Mouse (Mus musculus): ENCODE results near the gene Osbpl8. TPM values are rescaled to one million over a fixed set of nuclear protein-coding genes. Genes with fewer than 3 reads are reported as not detected.
A peak's percentile ranks its signal among the peaks of the same experiment; 100 is the strongest.

The Osbpl8 gene
- polyA plus RNA-seq (2016; fragmentation: Nextera tagmentation; extraction: Ambion mirVana), result 9.3 and 9.4 TPM in 2 replicates

DNA sequence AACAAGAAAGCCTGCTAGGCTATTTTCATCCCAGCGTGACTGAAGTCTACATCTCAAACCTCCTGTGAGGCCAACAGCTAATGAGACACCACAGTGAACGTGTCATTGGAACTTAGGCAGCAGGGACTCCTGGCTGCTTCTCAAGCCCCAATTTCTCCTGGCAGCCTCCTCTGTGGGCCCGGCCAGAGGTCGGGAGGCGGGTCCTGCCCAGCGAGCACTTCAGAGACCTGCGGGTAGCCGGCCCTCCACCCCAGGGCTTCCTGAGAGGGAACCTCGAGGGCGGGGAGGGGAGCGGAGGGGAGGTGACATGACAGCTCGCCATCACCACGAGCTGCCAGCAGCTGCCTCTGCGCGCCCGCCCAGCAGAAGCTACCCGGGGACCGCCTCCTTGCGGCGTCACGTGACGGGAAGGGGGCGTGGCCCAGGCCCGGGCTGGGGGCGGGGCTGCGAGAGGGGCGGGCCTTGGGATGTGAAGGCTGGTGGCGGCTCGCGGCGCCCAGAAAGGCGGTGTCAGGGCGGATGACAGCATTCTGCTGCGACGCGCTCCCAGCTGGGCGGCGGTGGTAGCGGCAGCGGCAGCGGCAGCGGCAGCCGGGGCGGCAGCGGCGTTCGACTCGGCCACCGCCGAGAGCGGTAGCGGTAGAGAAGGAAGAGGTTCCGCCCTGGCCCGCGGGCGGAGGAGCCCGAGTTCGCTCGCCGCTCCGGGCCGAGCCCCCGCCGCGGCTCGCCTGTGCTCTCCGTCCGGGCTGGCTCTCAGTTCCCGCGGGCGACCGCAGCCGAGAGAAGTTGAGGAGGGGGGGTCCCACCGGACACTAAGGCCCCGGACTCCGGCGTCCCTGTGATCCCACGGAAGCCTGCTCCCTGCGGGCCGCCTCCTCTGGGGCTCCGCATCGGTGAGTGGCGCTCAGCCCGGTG, at the start of gene Osbpl8:
Gene Osbpl8 (plus strand): TSS at position 449 of the 915 bp plus-strand sequence.
- DNase-seq (ENCODE audit: low spot score), result peak; percentile 100
- Histone ChIP-seq H3K9me3 (no peaks in the 10 kb centered on the region), H3K27ac (replicated peaks) (peak within 1 kb of the TSS; percentile 93), H3K27me3 (replicated peaks; ENCODE audit: low read depth, poor library complexity, severe bottlenecking) (no peaks in the 10 kb centered on the region), H3K4me1 (peaks cover 17% of the 10 kb centered on the region), H3K4me3 (peak within 1 kb of the TSS; percentile 98), H3K36me3 (replicated peaks) (no peaks in the 10 kb centered on the region)
- under 1% methylated on average over 84 of the region's 84 CpGs for WGBS

DNA sequence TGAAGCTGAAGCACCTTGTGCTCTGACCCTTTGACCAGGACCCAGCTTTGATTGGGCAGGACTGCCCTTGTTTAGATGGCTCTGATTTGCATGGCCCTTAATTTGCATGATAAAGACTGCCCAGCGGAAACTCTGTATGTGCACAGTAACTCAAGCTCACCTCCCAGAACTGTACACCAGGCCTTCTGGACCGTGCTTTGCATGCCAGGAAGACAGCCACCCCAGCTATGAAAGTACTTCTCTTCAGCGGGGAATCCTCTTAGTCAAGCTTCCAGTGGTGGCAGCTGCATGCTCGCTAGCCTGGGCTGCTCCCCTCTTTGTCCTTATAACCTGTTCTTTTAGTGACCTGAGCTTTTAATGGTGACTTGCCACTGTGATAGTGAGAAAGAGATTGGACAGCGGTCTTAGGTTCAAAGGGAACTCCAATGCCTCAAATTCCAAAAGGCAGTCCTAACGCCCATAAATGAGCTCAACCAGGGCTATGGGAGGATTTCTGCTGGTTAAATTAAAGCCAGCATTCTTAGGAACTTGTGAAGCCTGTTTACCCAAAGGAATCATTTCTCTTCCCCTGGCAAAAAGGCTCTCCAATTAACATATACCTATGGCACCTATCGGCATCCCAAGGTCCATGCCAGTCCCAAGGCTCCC, 47.2 kb upstream of the Osbpl8 start:
- H3K4me3 ChIP-seq, result no peak overlapping the region
- H3K27me3 ChIP-seq (replicated peaks; ENCODE audit: low read depth, poor library complexity, severe bottlenecking), result no peaks in the 10 kb centered on the region
- no peak for DNase-seq (ENCODE audit: low spot score)
- H3K4me1 ChIP-seq, result peaks cover 4% of the 10 kb centered on the region; the same call in 1 of the 2 replicates
- no peaks in the 10 kb centered on the region for H3K9me3 ChIP-seq
- no peak overlapping the region for H3K27ac ChIP-seq (replicated peaks)
- H3K36me3 ChIP-seq (replicated peaks), result no peaks in the 10 kb centered on the region
- WGBS, result 61% methylated on average over 7 of the region's 7 CpGs

DNA sequence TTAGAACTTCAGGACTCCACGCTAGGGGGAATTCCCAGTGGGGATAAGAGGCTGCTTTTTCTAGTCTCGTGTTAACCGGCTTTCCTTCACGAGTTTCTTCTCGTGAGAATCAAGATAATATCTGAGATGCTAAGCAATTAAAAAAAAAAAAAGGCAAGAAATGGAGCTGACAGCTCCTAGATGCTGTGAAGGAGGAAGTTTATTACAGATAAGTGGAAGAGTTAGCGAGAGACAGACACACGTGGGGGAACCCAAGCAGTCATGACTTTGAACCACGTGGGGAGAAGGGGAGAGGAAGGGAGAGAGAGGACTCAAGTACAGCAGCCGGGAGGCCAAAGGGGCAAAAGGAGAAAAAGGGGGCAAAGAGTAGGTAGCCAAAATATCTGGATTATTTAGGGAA, 46.3 kb upstream of the Osbpl8 start:
- Histone ChIP-seq H3K4me1 (peaks cover 4% of the 10 kb centered on the region; the same call in 1 of the 2 replicates), H3K27ac (replicated peaks) (no peak overlapping the region), H3K9me3 (no peaks in the 10 kb centered on the region), H3K4me3 (no peak overlapping the region), H3K36me3 (replicated peaks) (no peaks in the 10 kb centered on the region), H3K27me3 (replicated peaks; ENCODE audit: low read depth, poor library complexity, severe bottlenecking) (no peaks in the 10 kb centered on the region)
- 83% methylated on average over 9 of the region's 9 CpGs for WGBS
- no peak for DNase-seq (ENCODE audit: low spot score)

DNA sequence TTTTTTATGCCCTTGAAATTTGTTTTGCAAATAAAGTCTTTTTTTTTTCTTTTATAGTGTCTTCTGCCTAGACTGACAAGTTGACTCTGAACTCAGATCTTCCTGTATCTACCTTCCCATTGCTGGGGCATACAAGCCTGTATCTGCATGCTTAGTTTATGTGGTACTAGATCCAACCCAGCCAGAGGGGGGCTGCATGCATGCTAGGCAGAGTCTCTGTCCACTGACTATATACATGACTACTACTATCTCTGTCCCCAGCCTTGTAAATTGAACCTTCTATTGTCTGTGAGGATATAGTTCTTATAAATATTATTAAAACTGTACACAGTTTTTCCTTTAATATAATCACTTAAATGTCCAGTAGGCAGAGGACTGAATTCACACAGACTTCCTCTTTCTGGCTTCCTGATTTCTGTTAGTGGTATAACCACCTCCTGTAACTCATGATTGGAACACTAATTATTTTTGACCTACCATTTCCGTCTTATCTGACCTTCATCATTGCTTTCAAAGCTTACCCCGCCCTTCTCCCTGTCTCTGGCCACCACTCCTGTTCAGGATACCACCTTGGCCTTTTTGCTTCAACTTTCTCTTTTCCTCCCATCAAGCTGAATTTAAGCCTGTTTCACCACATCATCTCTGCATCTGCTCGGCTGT, 45.4 kb upstream of the Osbpl8 start:
- 61% methylated on average over 3 of the region's 3 CpGs for WGBS
- DNase-seq (ENCODE audit: low spot score), result no peak
- no peaks in the 10 kb centered on the region for H3K27me3 ChIP-seq (replicated peaks; ENCODE audit: low read depth, poor library complexity, severe bottlenecking)
- H3K4me3 ChIP-seq, result no peak overlapping the region
- H3K4me1 ChIP-seq, result peaks cover 4% of the 10 kb centered on the region; the same call in 1 of the 2 replicates
- no peaks in the 10 kb centered on the region for H3K9me3 ChIP-seq
- no peaks in the 10 kb centered on the region for H3K36me3 ChIP-seq (replicated peaks)
- H3K27ac ChIP-seq (replicated peaks), result no peak overlapping the region

DNA sequence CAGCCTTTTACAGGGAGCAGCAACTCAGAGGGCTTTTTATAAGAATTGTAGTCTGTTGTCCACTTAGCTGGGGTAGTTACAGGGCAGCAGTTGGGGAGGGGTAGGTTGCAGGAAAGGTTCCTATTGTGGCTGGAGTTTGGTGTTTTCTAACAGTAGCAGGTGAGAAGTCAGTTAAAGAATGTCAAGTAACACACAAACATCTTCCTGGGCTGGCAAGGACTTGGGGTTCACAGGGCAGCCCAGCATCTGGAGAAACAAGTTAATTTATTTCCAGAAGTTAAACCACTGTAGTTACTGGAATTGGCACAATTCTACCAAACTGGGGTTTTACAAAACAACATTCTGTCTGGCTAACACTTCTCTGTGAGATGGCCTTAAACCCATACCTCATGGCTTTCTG, 44.8 kb upstream of the Osbpl8 start:
- Histone ChIP-seq H3K4me1 (peaks cover 5% of the 10 kb centered on the region; the same call in 1 of the 2 replicates), H3K27me3 (replicated peaks; ENCODE audit: low read depth, poor library complexity, severe bottlenecking) (no peaks in the 10 kb centered on the region), H3K4me3 (no peak overlapping the region), H3K27ac (replicated peaks) (no peak overlapping the region), H3K9me3 (no peaks in the 10 kb centered on the region), H3K36me3 (replicated peaks) (no peaks in the 10 kb centered on the region)
- DNase-seq (ENCODE audit: low spot score), result no peak

DNA sequence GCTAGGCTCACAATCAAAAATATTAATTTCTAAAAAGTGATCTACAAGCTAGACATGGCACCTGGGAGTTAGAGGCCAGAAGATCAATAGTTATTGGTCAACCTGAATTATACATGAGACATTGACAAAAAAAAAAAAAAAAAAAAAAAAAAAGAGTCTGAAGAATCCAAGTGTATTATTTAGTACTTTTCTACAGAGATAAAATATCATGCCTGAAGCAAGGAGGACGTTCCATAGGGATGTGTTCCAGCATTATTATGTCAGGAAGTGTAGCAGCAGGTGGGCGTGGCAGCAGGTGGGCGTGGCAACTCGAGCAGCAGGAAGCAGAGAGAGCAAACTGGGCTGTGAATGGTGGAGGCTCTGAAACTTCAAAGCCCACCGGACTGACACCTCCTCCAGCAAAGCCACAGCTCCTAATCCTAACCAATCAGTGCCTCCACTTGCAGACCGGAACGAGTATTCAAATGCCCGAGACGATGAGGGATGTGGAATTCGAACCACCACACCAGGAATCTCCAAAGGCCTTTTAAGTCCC, 41.6 kb upstream of the Osbpl8 start:
- Histone ChIP-seq H3K4me3 (no peak overlapping the region), H3K27me3 (replicated peaks; ENCODE audit: low read depth, poor library complexity, severe bottlenecking) (no peaks in the 10 kb centered on the region), H3K36me3 (replicated peaks) (no peaks in the 10 kb centered on the region), H3K9me3 (no peaks in the 10 kb centered on the region), H3K27ac (replicated peaks) (no peak overlapping the region), H3K4me1 (0 out of 2 replicates have a peak, but pooled peaks cover 3% of the 10 kb centered on the region)
- WGBS, result 78% methylated on average over 10 of the region's 10 CpGs
- no peak for DNase-seq (ENCODE audit: low spot score)

DNA sequence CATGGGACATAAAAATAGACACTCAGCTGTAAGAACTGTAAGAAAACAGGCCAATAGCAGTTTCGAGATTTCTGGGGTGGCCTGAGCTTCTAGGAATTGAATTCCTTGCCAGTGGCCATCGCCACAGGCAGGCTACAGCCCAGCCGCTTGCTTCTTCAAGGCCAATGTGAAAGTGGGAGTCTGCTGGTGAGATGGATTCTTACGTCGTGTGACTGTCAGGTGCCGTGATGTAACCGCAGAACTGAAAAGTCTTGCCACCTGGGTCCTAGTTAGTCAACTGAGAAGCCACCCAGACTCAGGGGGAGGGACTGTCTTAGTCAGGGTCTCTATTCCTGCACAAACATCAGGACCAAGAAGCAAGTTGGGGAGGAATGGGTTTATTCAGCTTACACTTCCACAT, 40.4 kb upstream of the Osbpl8 start:
- H3K27ac ChIP-seq (replicated peaks), result no peak overlapping the region
- H3K27me3 ChIP-seq (replicated peaks; ENCODE audit: low read depth, poor library complexity, severe bottlenecking), result no peaks in the 10 kb centered on the region
- no peaks in the 10 kb centered on the region for H3K9me3 ChIP-seq
- no peaks in the 10 kb centered on the region for H3K36me3 ChIP-seq (replicated peaks)
- H3K4me3 ChIP-seq, result no peak overlapping the region
- DNase-seq (ENCODE audit: low spot score), result no peak
- 0 out of 2 replicates have a peak, but pooled peaks cover 3% of the 10 kb centered on the region for H3K4me1 ChIP-seq
- WGBS, result 91% methylated on average over 7 of the region's 7 CpGs

DNA sequence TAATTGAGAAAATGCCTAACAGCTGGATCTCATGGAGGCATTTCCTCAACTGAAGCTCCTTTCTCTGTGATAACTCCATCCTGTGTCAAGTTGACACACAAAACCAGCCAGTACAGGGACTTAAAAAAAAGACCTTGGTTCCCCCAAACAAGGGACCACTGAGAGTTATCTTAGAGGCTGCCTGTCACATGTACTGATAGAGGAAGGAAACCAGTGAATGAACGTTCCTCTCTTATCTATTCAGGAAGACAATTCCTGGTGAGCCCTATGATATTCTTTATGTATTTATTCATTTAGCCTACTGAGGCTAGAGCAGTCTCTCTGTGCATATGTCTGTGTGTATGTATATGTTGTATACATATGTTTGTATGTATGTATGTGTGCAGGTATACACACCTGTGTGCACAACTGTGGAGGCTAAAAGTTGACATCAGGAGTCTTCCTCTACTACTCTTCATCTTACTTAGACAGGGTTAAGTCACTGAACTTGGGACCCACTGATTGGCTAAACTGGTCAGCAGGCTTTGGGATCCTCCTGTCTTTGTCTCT, 39.7 kb upstream of the Osbpl8 start:
- Histone ChIP-seq H3K27me3 (replicated peaks; ENCODE audit: low read depth, poor library complexity, severe bottlenecking) (no peaks in the 10 kb centered on the region), H3K4me1 (0 out of 2 replicates have a peak, but pooled peaks cover 3% of the 10 kb centered on the region), H3K27ac (replicated peaks) (no peak overlapping the region), H3K36me3 (replicated peaks) (no peaks in the 10 kb centered on the region), H3K9me3 (no peaks in the 10 kb centered on the region), H3K4me3 (no peak overlapping the region)
- 66% methylated on average over 1 of the region's 1 CpGs for WGBS
- DNase-seq (ENCODE audit: low spot score), result no peak

DNA sequence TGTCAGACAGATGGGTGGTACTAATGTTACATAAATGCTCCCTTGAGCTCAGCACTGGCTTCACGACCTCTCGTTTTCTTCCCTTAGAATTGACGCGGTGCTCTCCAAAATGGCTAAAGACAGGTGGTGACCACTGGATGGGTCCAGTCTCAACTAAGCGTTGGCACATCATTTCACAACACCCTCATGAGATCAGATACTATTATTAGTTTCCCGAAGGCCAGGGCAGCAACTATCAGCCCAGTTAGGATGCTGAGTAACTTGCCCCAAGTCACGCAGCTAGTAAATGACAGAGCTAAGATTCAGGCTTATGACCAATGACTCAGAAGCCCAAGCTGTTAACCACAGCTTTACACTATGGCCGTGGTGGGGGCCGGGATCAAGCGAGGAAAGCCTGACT, 37.2 kb upstream of the Osbpl8 start:
- no peak overlapping the region for H3K4me3 ChIP-seq
- no peak for DNase-seq (ENCODE audit: low spot score)
- no peaks in the 10 kb centered on the region for H3K36me3 ChIP-seq (replicated peaks)
- 86% methylated on average over 10 of the region's 10 CpGs for WGBS
- no peaks in the 10 kb centered on the region for H3K27me3 ChIP-seq (replicated peaks; ENCODE audit: low read depth, poor library complexity, severe bottlenecking)
- no peaks in the 10 kb centered on the region for H3K9me3 ChIP-seq
- no peak overlapping the region for H3K27ac ChIP-seq (replicated peaks)
- H3K4me1 ChIP-seq, result 0 out of 2 replicates have a peak, but pooled peaks cover 3% of the 10 kb centered on the region

DNA sequence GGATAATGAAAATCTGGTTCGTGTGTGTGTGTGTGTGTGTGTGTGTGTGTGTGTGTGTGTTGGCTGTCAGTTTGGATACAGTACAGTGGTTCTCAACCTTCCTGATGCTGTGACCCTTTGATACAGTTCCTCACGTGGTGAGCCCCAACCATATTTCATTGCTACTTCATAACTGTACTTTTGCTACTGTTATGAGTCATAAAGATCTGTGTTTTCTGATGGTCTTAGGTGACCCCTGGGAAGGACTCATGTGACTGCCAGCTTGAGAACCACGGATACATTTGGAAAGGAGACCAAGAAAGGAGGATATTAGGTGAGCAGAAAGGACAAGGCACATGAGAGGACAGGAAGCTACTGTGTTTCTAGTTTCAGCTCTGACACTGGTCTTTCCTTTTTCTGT, 36.1 kb upstream of the Osbpl8 start:
- Histone ChIP-seq H3K36me3 (replicated peaks) (no peaks in the 10 kb centered on the region), H3K4me3 (no peak overlapping the region)
- 83% methylated on average over 3 of the region's 3 CpGs for WGBS

DNA sequence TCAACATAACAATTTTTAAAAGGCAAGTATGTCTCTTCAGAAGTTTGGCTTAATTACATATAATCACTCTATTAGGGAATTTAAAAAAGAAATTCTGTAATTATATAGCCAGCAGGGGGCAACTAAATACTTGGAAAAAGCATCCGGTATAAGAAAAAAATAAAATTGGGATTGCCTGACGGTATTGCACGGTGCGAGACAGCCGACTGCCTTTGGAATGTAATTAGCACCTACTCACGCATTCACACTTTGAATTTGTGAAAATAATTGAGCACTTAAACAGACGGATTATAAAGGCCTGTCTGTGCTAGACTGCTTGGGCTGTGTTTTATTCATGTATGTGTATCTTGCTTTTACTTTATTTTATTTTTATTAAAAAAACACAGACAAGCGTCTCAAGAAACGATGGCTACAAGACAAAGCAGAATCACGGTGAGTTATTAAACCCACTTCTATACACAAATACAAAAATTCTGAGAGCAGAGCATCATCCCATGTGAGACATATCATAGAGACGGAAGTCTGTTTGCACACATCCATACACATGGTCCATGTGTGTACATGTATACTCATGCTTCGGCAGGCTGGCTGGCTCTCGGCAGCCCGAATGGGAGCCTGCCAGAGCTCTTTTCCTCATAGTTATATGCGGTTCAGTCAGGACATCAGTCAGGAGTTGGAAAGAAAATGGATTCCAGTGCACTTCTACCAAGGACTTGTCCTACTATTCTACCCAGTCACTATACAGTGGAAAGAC, 34.5 kb upstream of the Osbpl8 start:
- WGBS, result 89% methylated on average over 15 of the region's 15 CpGs
- Histone ChIP-seq H3K4me1 (no peaks in the 10 kb centered on the region), H3K27ac (replicated peaks) (no peak overlapping the region), H3K36me3 (replicated peaks) (no peaks in the 10 kb centered on the region), H3K27me3 (replicated peaks; ENCODE audit: low read depth, poor library complexity, severe bottlenecking) (no peaks in the 10 kb centered on the region), H3K4me3 (no peak overlapping the region), H3K9me3 (no peaks in the 10 kb centered on the region)
- no peak for DNase-seq (ENCODE audit: low spot score)

More for the DNA sequence above, 36.1 kb upstream of the Osbpl8 start:
- H3K9me3 ChIP-seq, result no peaks in the 10 kb centered on the region
- no peak for DNase-seq (ENCODE audit: low spot score)
- no peak overlapping the region for H3K27ac ChIP-seq (replicated peaks)
- H3K27me3 ChIP-seq (replicated peaks; ENCODE audit: low read depth, poor library complexity, severe bottlenecking), result no peaks in the 10 kb centered on the region
- 0 out of 2 replicates have a peak, but pooled peaks cover 3% of the 10 kb centered on the region for H3K4me1 ChIP-seq
